Mouse (Mus musculus) MEL (cell line): ENCODE data around the gene Rbm14. TPM values are rescaled to one million over a fixed set of nuclear protein-coding genes. Genes with fewer than 3 reads are reported as not detected.
A peak's percentile ranks its signal among the peaks of the same experiment; 100 is the strongest.

ENCODE experiments used
- DNase-seq: peaks from one replicate; pipeline ENCODE4 v3.0.0; 2011; ENCODE audit warnings: low read depth, low spot score
- H3K27ac ChIP-seq: 2 replicates; pipeline ENCODE4 v1.5.1; 2012; ENCODE audit warnings: low read depth, mild to moderate bottlenecking, control low read depth, low read length, moderate library complexity; ENCODE audit not compliant: control insufficient read depth
- H3K27me3 ChIP-seq, 2 experiments: fragments of 150-350 bp in 1 of 2; sonication (generic) in 1 of 2; 2 replicates each; pipeline ENCODE4 v1.6.1; 2012; ENCODE audit warnings: low read length in 2 of 2, mild to moderate bottlenecking in 2 of 2, improper control_type of control experiment in 1 of 2, moderate library complexity in 1 of 2; ENCODE audit not compliant: insufficient read depth in 2 of 2, control insufficient read depth in 1 of 2
- H3K36me3 ChIP-seq, 2 experiments: 2 replicates each; pipeline ENCODE4 v1.6.1; 2012 to 2014; ENCODE audit warnings: low read length in 2 of 2, improper control_type of control experiment in 1 of 2, inconsistent platforms in 1 of 2, mild to moderate bottlenecking in 1 of 2; ENCODE audit not compliant: insufficient read depth in 2 of 2, control insufficient read depth in 1 of 2
- H3K4me1 ChIP-seq, 2 experiments: fragments of 150-350 bp in 1 of 2; sonication (generic) in 1 of 2; 2 replicates each; pipeline ENCODE4 v1.6.1; 2012; ENCODE audit warnings: low read length in 2 of 2, improper control_type of control experiment in 1 of 2, mild to moderate bottlenecking in 1 of 2; ENCODE audit not compliant: insufficient read depth in 2 of 2, control insufficient read depth in 1 of 2
- H3K4me3 ChIP-seq, 2 experiments: fragments of 150-350 bp in 1 of 2; sonication (generic) in 1 of 2; 2 replicates each; pipeline ENCODE4 v1.5.1; 2012; ENCODE audit warnings: low read depth in 2 of 2, low read length in 2 of 2, mild to moderate bottlenecking in 2 of 2, moderate library complexity in 2 of 2, control low read depth in 1 of 2, improper control_type of control experiment in 1 of 2; ENCODE audit not compliant: control insufficient read depth in 1 of 2, insufficient read depth in 1 of 2
- H3K79me2 ChIP-seq: 2 replicates; pipeline ENCODE4 v1.6.1; 2012; ENCODE audit warnings: mild to moderate bottlenecking, low read length, moderate library complexity; ENCODE audit not compliant: control insufficient read depth, poor library complexity, insufficient read depth
- H3K9ac ChIP-seq: 2 replicates; pipeline ENCODE4 v1.6.1; 2012; ENCODE audit warnings: low read depth, mild to moderate bottlenecking, control low read depth, low read length, moderate library complexity; ENCODE audit not compliant: control insufficient read depth, poor library complexity, severe bottlenecking
- H3K9me3 ChIP-seq: fragments of 150-350 bp; sonication (generic); replicated peaks from 2 replicates; pipeline ENCODE4 v1.6.1; 2012; ENCODE audit warnings: mild to moderate bottlenecking, low read length, improper control_type of control experiment, moderate library complexity; ENCODE audit not compliant: insufficient read depth
- BHLHE40 ChIP-seq: IDR thresholded peaks from 2 replicates; pipeline ENCODE4 v1.6.1; 2012; ENCODE audit warnings: low read depth, mild to moderate bottlenecking, inconsistent platforms, low read length, improper control_type of control experiment, borderline replicate concordance
- CHD2 ChIP-seq: IDR thresholded peaks from 2 replicates; pipeline ENCODE4 v1.6.1; 2011; ENCODE audit warnings: low read length, improper control_type of control experiment
- CTCF ChIP-seq, 3 experiments: IDR thresholded peaks in 2 of 3; conservative IDR thresholded peaks in 1 of 3; 2 replicates each; pipeline ENCODE4 v1.5.1; 2011 to 2012; ENCODE audit warnings: low read length in 3 of 3, low read depth in 2 of 3, mild to moderate bottlenecking in 2 of 3, improper control_type of control experiment in 1 of 3, inconsistent platforms in 1 of 3, mixed read lengths in 1 of 3, moderate library complexity in 1 of 3; ENCODE audit not compliant: control insufficient read depth in 1 of 3, insufficient read depth in 1 of 3, poor library complexity in 1 of 3, severe bottlenecking in 1 of 3
- E2F4 ChIP-seq: IDR thresholded peaks from 2 replicates; pipeline ENCODE4 v1.6.1; 2011; ENCODE audit warnings: low read depth, low read length, improper control_type of control experiment, borderline replicate concordance
- ELF1 ChIP-seq: IDR thresholded peaks from 2 replicates; pipeline ENCODE4 v1.6.1; 2014; ENCODE audit warnings: low read depth, mild to moderate bottlenecking, inconsistent platforms, low read length, improper control_type of control experiment, moderate library complexity
- EP300 ChIP-seq, 2 experiments: IDR thresholded peaks; 2 replicates each; pipeline ENCODE4 v1.6.1; 2011; ENCODE audit warnings: improper control_type of control experiment in 2 of 2, low read length in 2 of 2, low read depth in 1 of 2, mild to moderate bottlenecking in 1 of 2
- ETS1 ChIP-seq: IDR thresholded peaks from 2 replicates; pipeline ENCODE4 v1.6.1; 2012; ENCODE audit warnings: low read depth, mild to moderate bottlenecking, inconsistent platforms, low read length, improper control_type of control experiment, moderate library complexity
- GABPA ChIP-seq: IDR thresholded peaks from 2 replicates; pipeline ENCODE4 v1.6.1; 2012; ENCODE audit warnings: low read depth, mild to moderate bottlenecking, inconsistent platforms, low read length, improper control_type of control experiment, moderate library complexity
- GATA1 ChIP-seq: IDR thresholded peaks from 2 replicates; pipeline ENCODE4 v1.6.1; 2011; ENCODE audit warnings: low read depth, low read length, improper control_type of control experiment
- HCFC1 ChIP-seq: IDR thresholded peaks from 2 replicates; pipeline ENCODE4 v1.6.1; 2012; ENCODE audit warnings: low read depth, mild to moderate bottlenecking, inconsistent platforms, low read length, improper control_type of control experiment, moderate library complexity
- JUND ChIP-seq: IDR thresholded peaks from 2 replicates; pipeline ENCODE4 v1.6.1; 2011; ENCODE audit warnings: low read depth, mild to moderate bottlenecking, improper control_type of control experiment, low read length
- KAT2A ChIP-seq: conservative IDR thresholded peaks from 2 replicates; pipeline ENCODE4 v1.6.1; 2012; ENCODE audit warnings: low read depth, low read length, improper control_type of control experiment, inconsistent platforms
- MAFK ChIP-seq: IDR thresholded peaks from 2 replicates; pipeline ENCODE4 v1.6.1; 2011; ENCODE audit warnings: low read depth, mild to moderate bottlenecking, low read length, improper control_type of control experiment, borderline replicate concordance
- MAX ChIP-seq: IDR thresholded peaks from 2 replicates; pipeline ENCODE4 v1.6.1; 2011; ENCODE audit warnings: low read length, improper control_type of control experiment
- MAZ ChIP-seq: IDR thresholded peaks from 2 replicates; pipeline ENCODE4 v1.6.1; 2012; ENCODE audit warnings: low read depth, mild to moderate bottlenecking, inconsistent platforms, low read length, improper control_type of control experiment
- MEF2A ChIP-seq: IDR thresholded peaks from 2 replicates; pipeline ENCODE4 v1.6.1; 2014; ENCODE audit warnings: low read depth, mild to moderate bottlenecking, inconsistent platforms, low read length, improper control_type of control experiment; ENCODE audit not compliant: poor library complexity, insufficient replicate concordance, severe bottlenecking; ENCODE audit errors: extremely low read depth
- MXI1 ChIP-seq: IDR thresholded peaks from 2 replicates; pipeline ENCODE4 v1.6.1; 2011; ENCODE audit warnings: mild to moderate bottlenecking, low read depth, low read length, improper control_type of control experiment
- MYB ChIP-seq: IDR thresholded peaks from 2 replicates; pipeline ENCODE4 v1.6.1; 2011; ENCODE audit warnings: mild to moderate bottlenecking, low read depth, low read length, improper control_type of control experiment
- MYC ChIP-seq: IDR thresholded peaks from 2 replicates; pipeline ENCODE4 v1.6.1; 2011; ENCODE audit warnings: low read depth, mild to moderate bottlenecking, low read length, improper control_type of control experiment, moderate library complexity
- NELFE ChIP-seq: IDR thresholded peaks from 2 replicates; pipeline ENCODE4 v1.6.1; 2011; ENCODE audit warnings: low read depth, low read length, improper control_type of control experiment
- NRF1 ChIP-seq: IDR thresholded peaks from 2 replicates; pipeline ENCODE4 v1.6.1; 2014; ENCODE audit warnings: low read depth, mild to moderate bottlenecking, inconsistent platforms, low read length, improper control_type of control experiment, moderate library complexity; ENCODE audit not compliant: poor library complexity, insufficient read depth, severe bottlenecking
- POLR2A ChIP-seq, 2 experiments: IDR thresholded peaks; 2 replicates each; pipeline ENCODE4 v1.6.1; 2011 to 2012; ENCODE audit warnings: low read length in 2 of 2, mild to moderate bottlenecking in 2 of 2, control low read depth in 1 of 2, improper control_type of control experiment in 1 of 2, low read depth in 1 of 2, moderate library complexity in 1 of 2; ENCODE audit not compliant: control insufficient read depth in 1 of 2, insufficient read depth in 1 of 2, poor library complexity in 1 of 2
- POLR2AphosphoS2 ChIP-seq: IDR thresholded peaks from 2 replicates; pipeline ENCODE4 v1.6.1; 2011; ENCODE audit warnings: low read length, improper control_type of control experiment
- POLR2AphosphoS5 ChIP-seq: IDR thresholded peaks from 2 replicates; pipeline ENCODE4 v1.6.1; 2012; ENCODE audit warnings: low read depth, borderline replicate concordance, mild to moderate bottlenecking, inconsistent platforms, low read length, moderate library complexity, mixed read lengths
- RAD21 ChIP-seq: IDR thresholded peaks from 2 replicates; pipeline ENCODE4 v1.6.1; 2011; ENCODE audit warnings: mild to moderate bottlenecking, low read depth, low read length, improper control_type of control experiment
- RCOR1 ChIP-seq: IDR thresholded peaks from 2 replicates; pipeline ENCODE4 v1.6.1; 2012; ENCODE audit warnings: low read depth, mild to moderate bottlenecking, inconsistent platforms, low read length, improper control_type of control experiment
- SIN3A ChIP-seq: IDR thresholded peaks from 2 replicates; pipeline ENCODE4 v1.6.1; 2012; ENCODE audit warnings: low read length, improper control_type of control experiment, inconsistent platforms
- SMC3 ChIP-seq: IDR thresholded peaks from 2 replicates; pipeline ENCODE4 v1.6.1; 2011; ENCODE audit warnings: low read depth, low read length, improper control_type of control experiment
- TAL1 ChIP-seq: IDR thresholded peaks from 2 replicates; pipeline ENCODE4 v1.6.1; 2012; ENCODE audit warnings: mild to moderate bottlenecking, inconsistent platforms, low read length, moderate library complexity, mixed read lengths
- TBP ChIP-seq: IDR thresholded peaks from 2 replicates; pipeline ENCODE4 v1.8.0; 2011; ENCODE audit warnings: low read depth, low read length, improper control_type of control experiment
- TCF12 ChIP-seq: IDR thresholded peaks from 2 replicates; pipeline ENCODE4 v1.6.1; 2014; ENCODE audit warnings: low read depth, mild to moderate bottlenecking, inconsistent platforms, low read length, improper control_type of control experiment, moderate library complexity
- UBTF ChIP-seq: IDR thresholded peaks from 2 replicates; pipeline ENCODE4 v1.6.1; 2012; ENCODE audit warnings: low read depth, mild to moderate bottlenecking, inconsistent platforms, low read length, improper control_type of control experiment, moderate library complexity, borderline replicate concordance; ENCODE audit not compliant: insufficient read depth
- USF1 ChIP-seq: IDR thresholded peaks from 2 replicates; pipeline ENCODE4 v1.6.1; 2014; ENCODE audit warnings: low read depth, mild to moderate bottlenecking, inconsistent platforms, low read length, improper control_type of control experiment, moderate library complexity
- USF2 ChIP-seq, 2 experiments: IDR thresholded peaks; 2 replicates each; pipeline ENCODE4 v1.6.1; 2011 to 2012; ENCODE audit warnings: improper control_type of control experiment in 2 of 2, low read length in 2 of 2, borderline replicate concordance in 1 of 2, inconsistent platforms in 1 of 2, low read depth in 1 of 2, mild to moderate bottlenecking in 1 of 2; ENCODE audit not compliant: insufficient read depth in 1 of 2
- ZC3H11A ChIP-seq: IDR thresholded peaks from 2 replicates; pipeline ENCODE4 v1.6.1; 2012; ENCODE audit warnings: low read depth, mild to moderate bottlenecking, inconsistent platforms, low read length, improper control_type of control experiment
- ZKSCAN1 ChIP-seq: IDR thresholded peaks from 2 replicates; pipeline ENCODE4 v1.6.1; 2012; ENCODE audit warnings: low read depth, mild to moderate bottlenecking, inconsistent platforms, low read length, improper control_type of control experiment, moderate library complexity
- ZMIZ1 ChIP-seq: IDR thresholded peaks from 2 replicates; pipeline ENCODE4 v1.6.1; 2012; ENCODE audit warnings: low read depth, mild to moderate bottlenecking, inconsistent platforms, low read length, improper control_type of control experiment, moderate library complexity
- ZNF384 ChIP-seq: IDR thresholded peaks from 2 replicates; pipeline ENCODE4 v1.6.1; 2012; ENCODE audit warnings: low read depth, mild to moderate bottlenecking, inconsistent platforms, low read length, improper control_type of control experiment
- polyA plus RNA-seq, 2 experiments: library from polyadenylated mRNA; stranded (reverse) in 1 of 2; unstranded in 1 of 2; fragments of >175 nt in 1 of 2; fragments of >200 nt in 1 of 2; gene quantifications; 2 replicates each; pipeline versions ENCODE4 v1.2.1 to v1.2.4; 2012; ENCODE audit warnings: low replicate concordance in 2 of 2, low read depth in 1 of 2; ENCODE audit not compliant: insufficient read length in 2 of 2, insufficient read depth in 1 of 2, missing spikeins in 1 of 2
- total RNA-seq: library from RNA; depleted of rRNA; stranded (reverse); fragments of 300-350 nt; gene quantifications from 2 replicates; pipeline ENCODE4 v1.2.3, GENCODE M21; 2012

The Rbm14 gene
- total and polyA plus RNA-seq, 3 experiments = 44.7 to 82.3 TPM; not detected in 1

DNA sequence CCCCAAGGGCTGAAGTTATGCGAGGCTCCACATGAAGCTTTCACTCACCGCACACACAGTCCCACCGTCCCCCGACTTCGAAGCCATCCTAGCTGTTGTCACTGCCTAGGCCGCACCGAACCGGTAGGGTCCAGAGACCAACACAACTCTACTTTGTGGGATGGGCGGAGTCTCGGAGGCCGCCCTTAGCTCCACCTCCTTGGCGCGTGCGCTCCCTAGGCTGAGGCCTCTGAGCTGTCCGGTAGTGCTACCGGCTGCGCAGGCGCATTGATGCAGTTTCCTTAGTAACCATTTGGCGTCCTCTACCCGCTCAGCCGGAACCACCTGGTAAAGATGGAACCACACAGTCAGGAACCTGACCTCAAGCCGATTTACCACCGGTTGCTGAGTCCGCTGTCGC lies 27.7 kb upstream of the Rbm14 start, which contains the start of the genes Ccs and Ccdc87:
Gene Ccs (minus strand): TSS at position 184 of the 400 bp plus-strand sequence.
Gene Ccdc87 (plus strand): TSS at position 218 of the 400 bp plus-strand sequence.
- Histone ChIP-seq H3K27me3 (no peaks in the 10 kb centered on the region), H3K4me3 (peak within 1 kb of the TSS; percentile 77 to 91), H3K4me1 (peaks cover 17 to 19% of the 10 kb centered on the region in 2 experiments), H3K27ac (no peak within 1 kb of the TSS), H3K79me2 (peaks cover 8% of the 10 kb centered on the region), H3K36me3 (peaks cover 0 to 6% of the 10 kb centered on the region in 2 experiments; a peak in 2 of 4 replicates), H3K9me3 (no peaks in the 10 kb centered on the region), H3K9ac (peak within 1 kb of the TSS; percentile 74)
- DNase-seq = peak; percentile 98
- 0 out of 2 replicates have a peak, but pooled peaks have one; percentile 33 for TF ChIP-seq USF1
- no peak for TF ChIP-seq CHD2
- no peak for TF ChIP-seq TAL1
- TF ChIP-seq ZNF384 = no peak
- TF ChIP-seq NRF1 = peak; percentile 97
- TF ChIP-seq ZMIZ1 = no peak
- no peak for TF ChIP-seq TCF12
- TF ChIP-seq JUND = no peak
- TF ChIP-seq MAX = peak; percentile 72
- no peak; the same call in 1 of the 2 replicates for TF ChIP-seq KAT2A
- TF ChIP-seq MYC = 0 out of 2 replicates have a peak, but pooled peaks have one; percentile 29
- TF ChIP-seq TBP = peak; percentile 34
- TF ChIP-seq MYB = no peak
- no peak for TF ChIP-seq GABPA
- TF ChIP-seq NELFE = peak; percentile 74
- no peak for TF ChIP-seq BHLHE40
- TF ChIP-seq HCFC1 = peak; percentile 81
- no peak for TF ChIP-seq POLR2AphosphoS5
- no peak for TF ChIP-seq MAFK
- peak; percentile 60 to 73 for TF ChIP-seq POLR2A (IDR thresholded peaks at IDR 0.05; ENCODE audit: control insufficient read depth in 1 of 2, insufficient read depth in 1 of 2, low read depth in 1 of 2, low read length in 2 of 2, poor library complexity in 1 of 2)
- TF ChIP-seq CTCF (IDR thresholded peaks at IDR 0.05 in 2 of 3, conservative IDR thresholded peaks at IDR 0.05 in 1 of 3; ENCODE audit: control insufficient read depth in 1 of 3, insufficient read depth in 1 of 3, low read depth in 2 of 3, low read length in 3 of 3, poor library complexity in 1 of 3, severe bottlenecking in 1 of 3) = no peak
- TF ChIP-seq UBTF = no peak
- no peak for TF ChIP-seq GATA1
- TF ChIP-seq ZKSCAN1 = no peak
- TF ChIP-seq MAZ = no peak
- TF ChIP-seq EP300 (IDR thresholded peaks at IDR 0.05; ENCODE audit: low read depth in 1 of 2, low read length in 2 of 2) = no peak
- no peak for TF ChIP-seq ZC3H11A
- TF ChIP-seq ETS1 = peak; percentile 54; the same call in 1 of the 2 replicates
- TF ChIP-seq RAD21 = no peak
- peak; percentile 100 for TF ChIP-seq SIN3A
- no peak for TF ChIP-seq RCOR1
- TF ChIP-seq ELF1 = peak; percentile 86
- no peak for TF ChIP-seq SMC3
- TF ChIP-seq POLR2AphosphoS2 = peak; percentile 41; the same call in 1 of the 2 replicates
- no peak for TF ChIP-seq USF2 (IDR thresholded peaks at IDR 0.05; ENCODE audit: borderline replicate concordance in 1 of 2, insufficient read depth in 1 of 2, low read depth in 1 of 2, low read length in 2 of 2)
- peak; percentile 23; the same call in 1 of the 2 replicates for TF ChIP-seq E2F4
- no peak for TF ChIP-seq MEF2A
- peak; percentile 99 for TF ChIP-seq MXI1
